Mouse (Mus musculus) stomach, postnatal 0 days (tissue): ENCODE data around the gene Tpm3.

Source experiments
- CTCF ChIP-seq: IDR thresholded peaks from 2 replicates; pipeline ENCODE4 v1.5.1; 2016; ENCODE audit warnings: antibody characterized with exemption, low read depth, mild to moderate bottlenecking, moderate library complexity
- EP300 ChIP-seq: optimal IDR thresholded peaks from 2 replicates; pipeline ENCODE3; 2016; ENCODE audit warnings: antibody characterized with exemption

- no peak for TF ChIP-seq CTCF
- TF ChIP-seq EP300 = no peak
Measured at GRCm38 (mm10) chr3:90083034-90083433, 10.6 kb downstream of the Tpm3 start.
